Mouse (Mus musculus): ENCODE measurements at regions not wholly inside any gene's neighbourhood (a gene's known extent, or its start where the extent isn't known, plus 50 kb on each side); places are given as distances from the start of the nearest gene placed in this dataset.
"Not testable (repeated sequence)": the region's sequence is repeated elsewhere in the genome, so short reads cannot be mapped to it uniquely, and the experiment has no call there.

- peak; percentile 71 for DNase-seq
These were observed 52.0 kb upstream of the Ak4 start for GRCm38 (mm10) chr4:101366905-101367679.

GRCm38 (mm10) chr4:101365299-101365698 lies 53.8 kb upstream of the Ak4 start:
- DNase-seq, result no peak

- DNase-seq, result no peak
These were observed 54.4 kb upstream of the Ak4 start for GRCm38 (mm10) chr4:101364716-101365115.

GRCm38 (mm10) chr4:101363231-101363630 lies 55.8 kb upstream of the Ak4 start:
- not testable (repeated sequence) for DNase-seq

- no peak for DNase-seq
These were observed 57.3 kb upstream of the Ak4 start for GRCm38 (mm10) chr4:101361779-101362178.

GRCm38 (mm10) chr4:101360296-101360695 lies 58.8 kb upstream of the Ak4 start:
- no peak for DNase-seq

GRCm38 (mm10) chr4:101359119-101359518 lies 60.0 kb upstream of the Ak4 start:
- no peak for DNase-seq

GRCm38 (mm10) chr4:101358525-101358924 lies 60.6 kb upstream of the Ak4 start:
- DNase-seq, result no peak

GRCm38 (mm10) chr4:101357923-101358322 lies 61.2 kb upstream of the Ak4 start:
- DNase-seq, result no peak

GRCm38 (mm10) chr4:101356954-101357891 lies 61.9 kb upstream of the Ak4 start:
- DNase-seq, result peak; percentile 53

GRCm38 (mm10) chr4:101356093-101356953 lies 62.8 kb upstream of the Ak4 start:
- DNase-seq, result peak; percentile 90

GRCm38 (mm10) chr4:101355431-101356092 lies 63.5 kb upstream of the Ak4 start:
- DNase-seq, result peak; percentile 41

GRCm38 (mm10) chr4:101354951-101355350 lies 64.1 kb upstream of the Ak4 start:
- peak; percentile 53 for DNase-seq

GRCm38 (mm10) chr4:101354086-101354855 lies 64.8 kb upstream of the Ak4 start:
- DNase-seq, result no peak

- DNase-seq, result no peak
These were observed 66.9 kb upstream of the Ak4 start for GRCm38 (mm10) chr4:101352178-101352577.

- DNase-seq, result no peak
These were observed 67.4 kb upstream of the Ak4 start for GRCm38 (mm10) chr4:101351716-101352115.

- DNase-seq, result no peak
These were observed 68.4 kb upstream of the Ak4 start for GRCm38 (mm10) chr4:101350656-101351055.

- DNase-seq, result no peak
These were observed 68.9 kb upstream of the Ak4 start for GRCm38 (mm10) chr4:101350222-101350621.

GRCm38 (mm10) chr4:101349413-101349812 lies 69.7 kb upstream of the Ak4 start:
- DNase-seq, result peak; percentile 78

- DNase-seq, result no peak
These were observed 71.8 kb upstream of the Ak4 start for GRCm38 (mm10) chr4:101347309-101347708.

GRCm38 (mm10) chr4:101342071-101342762 lies 76.9 kb upstream of the Ak4 start:
- no peak for DNase-seq
